Mouse (Mus musculus): ENCODE measurements at regions not wholly inside any gene's neighbourhood (a gene's known extent, or its start where the extent isn't known, plus 50 kb on each side); places are given as distances from the start of the nearest gene placed in this dataset.

- DNase-seq: no peak
- intact Hi-C loops (cut with DNase I): no loop called here
These were observed 309.6 kb upstream of the Isl1 start for GRCm38 (mm10) chr13:116619105-116619504.

GRCm38 (mm10) chr13:116596346-116596745 lies 286.9 kb upstream of the Isl1 start:
- DNase-seq: no peak
- intact Hi-C loops (cut with DNase I): no loop called here

GRCm38 (mm10) chr13:116595512-116595911 lies 286.0 kb upstream of the Isl1 start:
- intact Hi-C loops (cut with DNase I): no loop called here
- DNase-seq: no peak

GRCm38 (mm10) chr13:116575958-116576335 lies 266.5 kb upstream of the Isl1 start:
- intact Hi-C loops (cut with DNase I): no loop called here
- DNase-seq: no peak

GRCm38 (mm10) chr13:116575274-116575957 lies 265.9 kb upstream of the Isl1 start:
- no peak for DNase-seq

GRCm38 (mm10) chr13:116555053-116555452 lies 245.6 kb upstream of the Isl1 start:
- intact Hi-C loops (cut with DNase I): no loop called here
- DNase-seq: no peak

More at GRCm38 (mm10) chr13:116575274-116575957, 265.9 kb upstream of the Isl1 start:
- intact Hi-C loops (cut with DNase I): no loop called here

- no peak for DNase-seq
- intact Hi-C loops (cut with DNase I): no loop called here
These were observed 225.7 kb upstream of the Isl1 start for GRCm38 (mm10) chr13:116535211-116535610.

GRCm38 (mm10) chr13:116533163-116533562 lies 223.7 kb upstream of the Isl1 start:
- intact Hi-C loops (cut with DNase I): no loop called here
- DNase-seq: no peak

- no peak for DNase-seq
- intact Hi-C loops (cut with DNase I): no loop called here
These were observed 218.8 kb upstream of the Isl1 start for GRCm38 (mm10) chr13:116528289-116528688.

GRCm38 (mm10) chr13:116527037-116527436 lies 217.5 kb upstream of the Isl1 start:
- intact Hi-C loops (cut with DNase I): no loop called here
- DNase-seq: no peak

GRCm38 (mm10) chr13:116523713-116524303 lies 214.3 kb upstream of the Isl1 start:
- DNase-seq: no peak
- intact Hi-C loops (cut with DNase I): no loop called here

GRCm38 (mm10) chr13:116514640-116515311 lies 205.3 kb upstream of the Isl1 start:
- DNase-seq: no peak
- intact Hi-C loops (cut with DNase I): no loop called here

- intact Hi-C loops (cut with DNase I): no loop called here
- no peak for DNase-seq
These were observed 204.8 kb upstream of the Isl1 start for GRCm38 (mm10) chr13:116514256-116514639.

- DNase-seq: no peak
- intact Hi-C loops (cut with DNase I): no loop called here
These were observed 202.9 kb upstream of the Isl1 start for GRCm38 (mm10) chr13:116512398-116512797.

- intact Hi-C loops (cut with DNase I): no loop called here
These were observed 198.8 kb upstream of the Isl1 start for GRCm38 (mm10) chr13:116508213-116508811.

GRCm38 (mm10) chr13:116497659-116498414 lies 188.3 kb upstream of the Isl1 start:
- intact Hi-C loops (cut with DNase I): no loop called here
- DNase-seq: no peak

More at GRCm38 (mm10) chr13:116508213-116508811, 198.8 kb upstream of the Isl1 start:
- DNase-seq: no peak

- DNase-seq: no peak
- intact Hi-C loops (cut with DNase I): no loop called here
These were observed 186.2 kb upstream of the Isl1 start for GRCm38 (mm10) chr13:116495641-116496040.

GRCm38 (mm10) chr13:116489420-116489819 lies 179.9 kb upstream of the Isl1 start:
- intact Hi-C loops (cut with DNase I): no loop called here
- no peak for DNase-seq

GRCm38 (mm10) chr13:116474611-116475010 lies 165.1 kb upstream of the Isl1 start:
- no peak for DNase-seq
- intact Hi-C loops (cut with DNase I): no loop called here

GRCm38 (mm10) chr13:116461757-116462156 lies 152.3 kb upstream of the Isl1 start:
- intact Hi-C loops (cut with DNase I): no loop called here
- peak; percentile 26 to 30 for DNase-seq

All from heart, postnatal 10 days (tissue).